Mouse (Mus musculus) erythroid progenitor cell, adult 5-6 weeks (primary cell): Measurements from ENCODE around the gene Plac9a. TPM values are rescaled to one million over a fixed set of nuclear protein-coding genes. Genes with fewer than 3 reads are reported as not detected.
A peak's percentile ranks its signal among the peaks of the same experiment; 100 is the strongest.
"Not testable (repeated sequence)": the region's sequence is repeated elsewhere in the genome, so short reads cannot be mapped to it uniquely, and the experiment has no call there.

ENCODE experiments used
- ATAC-seq: replicated peaks from 2 replicates; pipeline ENCODE4 v1.8.0; 2016; ENCODE audit warnings: moderate number of reproducible peaks, mild to moderate bottlenecking, moderate TSS enrichment, inconsistent platforms; ENCODE audit not compliant: poor library complexity, low FRiP score, severe bottlenecking
- total RNA-seq, 2 experiments: library from RNA; stranded (forward) in 1 of 2; stranded (reverse) in 1 of 2; fragments of 150-400 nt in 1 of 2; fragments of 186-747, 209-891 nt in 1 of 2; gene quantifications; 2 replicates each; pipeline versions ENCODE4 v1.2.3 to v1.2.4; 2015 to 2017; ENCODE audit warnings: low replicate concordance in 2 of 2

Plac9a gene
- total RNA-seq, 2 experiments from 2014 or later, result not detected

- ATAC-seq, result no peak
These were observed 36.5 kb downstream of the Plac9a start for GRCm38 (mm10) chr14:25866384-25866783.

GRCm38 (mm10) chr14:25865251-25865650 lies 37.6 kb downstream of the Plac9a start:
- ATAC-seq, result no peak

- no peak for ATAC-seq
These were observed 39.2 kb downstream of the Plac9a start for GRCm38 (mm10) chr14:25863721-25864120.

- ATAC-seq, result peak; percentile 82
These were observed 40.9 kb downstream of the Plac9a start for GRCm38 (mm10) chr14:25861771-25862530.

- ATAC-seq, result no peak
These were observed 45.0 kb downstream of the Plac9a start for GRCm38 (mm10) chr14:25857940-25858339.

- no peak for ATAC-seq
These were observed 45.7 kb downstream of the Plac9a start for GRCm38 (mm10) chr14:25857168-25857621.

- peak; percentile 50 for ATAC-seq
These were observed 47.5 kb downstream of the Plac9a start for GRCm38 (mm10) chr14:25855241-25855885.

- no peak for ATAC-seq
These were observed 49.0 kb downstream of the Plac9a start for GRCm38 (mm10) chr14:25853717-25854452.

- ATAC-seq, result no peak
These were observed 49.6 kb downstream of the Plac9a start for GRCm38 (mm10) chr14:25853295-25853694.

- no peak for ATAC-seq
These were observed 50.8 kb downstream of the Plac9a start for GRCm38 (mm10) chr14:25852121-25852561.

- no peak for ATAC-seq
These were observed 51.7 kb downstream of the Plac9a start for GRCm38 (mm10) chr14:25851189-25851588.

GRCm38 (mm10) chr14:25850433-25850832 lies 52.5 kb downstream of the Plac9a start:
- ATAC-seq, result no peak

- ATAC-seq, result not testable (repeated sequence)
These were observed 54.2 kb downstream of the Plac9a start for GRCm38 (mm10) chr14:25848708-25849107.

- ATAC-seq, result no peak
These were observed 54.7 kb downstream of the Plac9a start for GRCm38 (mm10) chr14:25848237-25848636.

- ATAC-seq, result no peak
These were observed 55.2 kb downstream of the Plac9a start for GRCm38 (mm10) chr14:25847660-25848059.

- ATAC-seq, result no peak
These were observed 56.4 kb downstream of the Plac9a start for GRCm38 (mm10) chr14:25846516-25846915.

GRCm38 (mm10) chr14:25845832-25846383 lies 57.0 kb downstream of the Plac9a start:
- ATAC-seq, result no peak

GRCm38 (mm10) chr14:25844372-25844771 lies 58.5 kb downstream of the Plac9a start:
- no peak for ATAC-seq

GRCm38 (mm10) chr14:25842688-25843003 lies 60.3 kb downstream of the Plac9a start:
- peak; percentile 50 for ATAC-seq

GRCm38 (mm10) chr14:25841991-25842687 lies 60.8 kb downstream of the Plac9a start, which contains the start of gene Anxa11:
Gene Anxa11, plus strand, starts transcription at chr14:25842156.
- ATAC-seq, result peak; percentile 95
